Mouse (Mus musculus) left cerebral cortex, adult 6 months (tissue): ENCODE results near the gene Gm14459. TPM values are rescaled to one million over a fixed set of nuclear protein-coding genes. Genes with fewer than 3 reads are reported as not detected.

Source experiments
- long read RNA-seq, 2 experiments: library from polyadenylated mRNA; unstranded; transcript quantifications; one replicate each; pipeline ENCODE4 v2.0.0; 2019 to 2020
- polyA plus RNA-seq: library from polyadenylated mRNA; unstranded; fragments of <200 nt; fragmentation: Nextera tagmentation; gene quantifications from 2 replicates; pipeline ENCODE4 v1.2.3, GENCODE M21; 2021

Gene Gm14459
- polyA plus RNA-seq, result not detected in 2 replicates
- long read RNA-seq, experiment 1, result 0 reads
- long read RNA-seq, experiment 2, result 0 reads

DNA sequence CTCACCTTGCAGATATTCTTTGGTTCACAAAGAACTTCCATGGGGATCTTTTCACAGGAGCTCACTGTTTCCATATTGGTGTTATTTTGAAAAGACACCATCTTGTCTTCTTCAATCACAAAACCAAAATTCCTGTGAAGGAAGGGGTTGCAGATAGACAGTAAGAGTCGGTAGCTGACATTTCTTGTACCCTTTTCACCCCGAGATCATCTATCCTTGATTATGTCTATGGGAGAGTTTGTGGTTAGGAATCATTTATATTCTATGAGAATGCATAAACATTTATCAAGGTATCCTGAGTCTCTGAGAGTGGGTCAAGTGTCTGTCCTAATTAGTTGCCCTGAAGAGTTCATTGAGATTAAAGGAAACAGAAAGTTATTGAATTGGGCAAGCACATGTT, at the start of gene Gm14459:
TSS of gene Gm14459 (minus strand) at position 101 of the 400 bp plus-strand sequence.

DNA sequence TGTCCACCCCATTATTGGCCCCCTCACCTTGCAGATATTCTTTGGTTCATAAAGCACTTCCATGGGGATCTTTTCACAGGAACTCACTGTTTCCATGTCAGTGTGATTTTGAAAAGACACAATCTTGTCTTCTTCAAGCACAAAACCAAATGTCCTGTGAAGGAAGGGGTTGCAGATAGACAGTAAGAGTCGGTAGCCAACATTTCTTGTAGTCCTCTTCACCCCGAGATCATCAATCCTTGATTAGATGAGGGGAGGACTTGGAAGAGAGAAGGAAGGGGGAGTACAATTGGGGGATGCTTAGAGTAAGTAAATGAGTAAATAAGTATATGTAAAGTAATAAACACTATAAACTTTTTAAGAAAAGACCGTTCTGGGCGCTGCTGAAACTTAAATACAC, 23.4 kb upstream of the Gm14459 start, which contains the start of gene Ssxb6:
TSS of gene Ssxb6 (minus strand) at position 101 of the 400 bp plus-strand sequence.

Other genes with a start within 250 kb of the Gm14459 start
- gene Ssxb10, start 197.5 kb downstream of the Gm14459 start, polyA plus RNA-seq, result not detected in 2 replicates
- not detected in 2 replicates for gene Ssxb9, start 158.0 kb downstream of the Gm14459 start, polyA plus RNA-seq
- not detected in 2 replicates for gene Ssxb1, start 111.6 kb downstream of the Gm14459 start, polyA plus RNA-seq
- not detected in 2 replicates for gene Ssxb2, start 63.2 kb downstream of the Gm14459 start, polyA plus RNA-seq
- not detected in 2 replicates for gene Ssxb6, start 23.3 kb upstream of the Gm14459 start, polyA plus RNA-seq
- gene Ssxb3, start 66.9 kb upstream of the Gm14459 start, polyA plus RNA-seq, result not detected in 2 replicates
- gene Ssxb8, start 165.9 kb upstream of the Gm14459 start, polyA plus RNA-seq, result not detected in 2 replicates
- not detected in 2 replicates for gene Ssx9, start 223.5 kb upstream of the Gm14459 start, polyA plus RNA-seq